Mouse (Mus musculus) adrenal gland (tissue): ENCODE data around the gene Gm21725.
"Not testable (repeated sequence)": the region's sequence is repeated elsewhere in the genome, so short reads cannot be mapped to it uniquely, and the experiment has no call there.

ENCODE experiments used
- intact Hi-C: fragments of 180-260 bp; cut with DNase I; formaldehyde crosslinking; loops from one replicate; pipeline ENCODE4 v1.15.1; 2025
- long read RNA-seq, 2 experiments: library from polyadenylated mRNA; unstranded; transcript quantifications; one replicate each; pipeline ENCODE4 v2.0.0; 2020; ENCODE audit warnings: borderline replicate concordance in 1 of 2; ENCODE audit not compliant: insufficient replicate concordance in 1 of 2

Gene Gm21725
- long read RNA-seq, experiment 1: 0 reads
- long read RNA-seq, experiment 2: 0 reads

DNA sequence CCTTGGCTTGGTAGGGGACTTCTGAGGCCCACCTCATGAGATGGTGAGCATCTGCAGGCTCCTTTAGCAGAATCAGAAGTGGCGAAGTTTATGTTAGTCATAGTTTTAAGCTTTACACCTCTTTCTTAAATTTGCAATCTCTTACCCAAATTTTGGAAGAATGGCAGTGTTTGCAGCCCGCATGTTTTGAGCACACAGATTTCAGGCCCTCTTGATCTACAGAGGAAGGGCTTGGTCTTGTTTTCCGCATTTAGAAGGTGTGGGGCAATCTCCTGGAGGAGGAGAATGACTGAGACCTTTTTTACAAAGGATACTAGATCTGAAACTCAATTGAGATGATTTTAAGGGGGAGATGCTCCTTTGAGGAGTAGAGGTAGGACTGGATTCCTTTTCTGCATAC is at the start of gene Gm21725:
TSS of gene Gm21725 (minus strand) at position 101 of the 400 bp plus-strand sequence.
- intact Hi-C loops: not testable (repeated sequence)
